Comparison of ENCODE assay signal across 12 mouse cellular contexts in genomic region chr17:78430374-78430773, GRCm38 (mm10). TPM values are rescaled to one million over a fixed set of nuclear protein-coding genes. Genes with fewer than 3 reads are reported as not detected.
A peak's percentile ranks its signal among the peaks of the same experiment; 100 is the strongest.
DNase-seq lines count a peak whose midpoint lies in the region; ATAC-seq and TF ChIP-seq lines count a peak whose summit lies in the region.
"Had no signal": no experiment of that assay in that cellular context is flagged by ENCODE, and none has a peak within 500 bp of the region (broad histone marks: within the 10 kb centered on the region; RNA-seq: fewer than 3 reads in every experiment).

No protein-coding gene starts in this region.

- no peak overlapping the region for H3K4me3 ChIP-seq in layer of hippocampus, adult 2 months
- H3K4me3 ChIP-seq: embryonic facial prominence, embryonic 15.5 days; hindbrain, embryonic 12.5 days; lung, embryonic 15.5 days had no signal

- peak; percentile 69 for ATAC-seq in megakaryocyte-erythroid progenitor cell, adult 5-6 weeks (replicated peaks; ENCODE audit: low FRiP score, low TSS enrichment, poor library complexity, severe bottlenecking)

- peak; percentile 72 for TF ChIP-seq CTCF in layer of hippocampus, adult 2 months (conservative IDR thresholded peaks at IDR 0.05)

- DNase-seq in layer of hippocampus, adult 2 months (ENCODE audit: low spot score in 2 of 2): no peak
- DNase-seq in layer of hippocampus, postnatal 14 days (ENCODE audit: low spot score in 2 of 2): no peak
- DNase-seq in CD4-positive helper T cell, adult 2 months (ENCODE audit: low read depth, low spot score): peak; percentile 20
- peak; percentile 20 for DNase-seq in NIH3T3 (ENCODE audit: low read depth)
- no peak for DNase-seq in ovary, postnatal 36 days (ENCODE audit: low spot score)
- no peak for DNase-seq in adrenal gland, postnatal 4 days (ENCODE audit: low spot score in 2 of 2)
- no peak for DNase-seq in right cerebral cortex, postnatal 25 days
- DNase-seq: cerebellum, adult 11 months had no signal

- H3K27ac ChIP-seq in layer of hippocampus, adult 2 months: no peak overlapping the region
- H3K27ac ChIP-seq: embryonic facial prominence, embryonic 15.5 days; hindbrain, embryonic 12.5 days; lung, embryonic 15.5 days had no signal

RNA-seq across cellular contexts. Expression of gene Fez2, which starts 12.4 kb away (rescaled TPM):
- 10 to 100 TPM; 30.9 to 32.1 TPM for total RNA-seq in layer of hippocampus, adult 2 months (2021)
- 10 to 100 TPM; 31.6 to 34.9 TPM for total RNA-seq in layer of hippocampus, postnatal 14 days (2021)
- 7.3 and 8.8 TPM in 2 replicates for total RNA-seq in megakaryocyte-erythroid progenitor cell, adult 5-6 weeks (2014; fragmentation: Nextera tagmentation)
- total RNA-seq in megakaryocyte-erythroid progenitor cell, adult 5-6 weeks (2017): 14.7 and 17.6 TPM in 2 replicates
- total RNA-seq in adrenal gland, postnatal 4 days (2021): 10 to 100 TPM; 51.6 to 52.2 TPM

Comparison
In these comparisons a context has a peak if more than half of its experiments do, and no peak if none do; other contexts are left out.
1. DNase-seq: peak in CD4-positive helper T cell, adult 2 months (single experiment) and NIH3T3 (single experiment); none in layer of hippocampus, adult 2 months (0 of 2), layer of hippocampus, postnatal 14 days (0 of 2), ovary, postnatal 36 days (single experiment), adrenal gland, postnatal 4 days (0 of 2) and right cerebral cortex, postnatal 25 days (single experiment).